Mouse (Mus musculus) small intestine, adult 2 months (tissue): Measurements from ENCODE around the gene Gab2.

Experiments used
- CTCF ChIP-seq: fragments of 200-500 bp; IDR thresholded peaks from 2 replicates; pipeline ENCODE4 v1.5.1; 2012; ENCODE audit warnings: low read depth, mild to moderate bottlenecking, control low read depth, inconsistent platforms, low read length, moderate library complexity, mixed read lengths; ENCODE audit not compliant: insufficient replicate concordance, insufficient read length; ENCODE audit errors: extremely low read depth
- POLR2A ChIP-seq: fragments of 200-500 bp; IDR thresholded peaks from 2 replicates; pipeline ENCODE4 v1.6.1; 2012; ENCODE audit warnings: low read depth, mild to moderate bottlenecking, control low read depth, inconsistent platforms, low read length, moderate library complexity

- TF ChIP-seq CTCF (no peak), POLR2A (no peak)
These were observed 264.0 kb downstream of the Gab2 start for GRCm38 (mm10) chr7:97345229-97345871.
